Mouse (Mus musculus): ENCODE results near the gene Bola2.
A peak's percentile ranks its signal among the peaks of the same experiment; 100 is the strongest.
"Not testable (repeated sequence)": the region's sequence is repeated elsewhere in the genome, so short reads cannot be mapped to it uniquely, and the experiment has no call there.

The Bola2 gene

DNA sequence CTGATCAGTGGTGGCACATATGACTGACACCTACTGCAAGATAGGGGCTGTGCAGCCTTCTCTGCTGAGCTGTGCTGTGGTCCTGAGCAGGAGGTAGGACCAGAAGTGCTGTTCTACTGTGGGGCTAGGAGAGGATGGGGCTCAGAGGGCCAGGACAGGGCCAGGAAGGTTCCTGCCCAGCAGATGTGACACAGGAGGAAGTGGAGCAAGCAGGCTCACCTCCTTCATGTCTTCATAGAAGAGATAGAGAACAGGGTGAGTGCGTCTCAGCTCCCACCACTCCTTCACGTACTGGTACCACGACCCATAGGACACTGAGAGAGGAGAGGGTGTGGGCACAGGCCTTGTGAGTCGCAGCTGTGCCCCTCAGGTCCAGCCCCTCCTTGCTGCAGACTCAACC is 7.0 kb upstream of the Bola2 start:
- DNase-seq (ENCODE audit: extremely low read depth, low read depth, low spot score) = not testable (repeated sequence)

DNA sequence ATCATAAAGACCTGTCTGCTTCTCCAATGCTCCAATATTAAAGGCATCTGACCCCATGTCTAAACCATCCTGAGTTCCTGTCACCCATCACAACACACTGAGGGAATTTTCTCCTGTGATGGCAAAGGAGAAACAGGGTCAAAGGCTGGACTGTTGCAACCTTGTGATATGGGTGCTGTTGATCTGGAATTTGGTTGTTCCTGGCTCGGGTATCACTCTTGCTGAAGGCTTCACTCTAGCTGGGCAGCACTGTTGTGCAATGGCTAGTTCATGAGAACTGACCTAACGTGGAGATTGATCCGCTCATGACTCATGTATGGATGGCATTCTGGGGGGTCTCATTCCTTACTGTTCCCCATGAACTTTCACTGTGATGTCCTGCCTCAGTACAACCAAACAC is 6.2 kb upstream of the Bola2 start:
- DNase-seq (ENCODE audit: extremely low read depth, low read depth, low spot score) = no peak

DNA sequence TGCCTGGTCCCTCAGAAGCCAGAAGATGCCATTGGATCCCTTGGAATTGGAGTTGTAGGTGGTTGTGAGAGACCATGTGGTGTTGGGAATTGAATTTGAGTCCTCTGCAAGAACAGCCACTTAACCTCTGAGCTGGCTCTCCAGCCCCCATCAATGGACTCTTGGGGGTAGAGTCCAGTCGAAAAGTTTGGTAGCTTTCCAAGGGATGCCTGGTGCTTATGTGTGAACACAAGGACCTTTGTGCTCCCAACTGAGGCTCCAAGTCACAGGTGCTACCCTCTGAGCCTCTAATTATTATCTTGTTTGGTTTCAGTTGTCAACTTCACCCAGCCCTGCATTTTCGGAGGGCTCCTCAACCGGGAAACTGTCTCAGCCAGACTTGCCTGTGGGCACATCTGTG is 4.5 kb upstream of the Bola2 start:
- no peak for DNase-seq (ENCODE audit: extremely low read depth, low read depth, low spot score)

DNA sequence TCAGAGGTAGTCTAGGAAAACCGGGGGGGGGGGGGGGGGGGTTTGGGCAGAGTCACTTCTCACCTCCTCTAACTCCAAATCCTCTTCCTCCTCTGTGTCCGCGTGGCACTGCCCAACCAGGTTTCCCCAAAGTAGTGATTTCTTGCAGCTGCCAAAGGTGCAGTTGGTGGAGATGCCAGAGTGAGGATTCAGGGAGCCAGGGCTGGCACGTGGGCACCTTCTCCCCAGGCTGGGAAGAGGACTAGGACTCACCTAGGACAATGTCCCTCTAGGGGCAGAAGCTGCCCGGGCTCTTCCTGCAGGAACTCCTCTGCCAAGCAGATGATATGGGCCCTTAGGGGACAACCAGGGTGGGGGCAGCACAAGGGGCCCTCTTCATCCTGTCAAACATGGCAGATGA is 3.5 kb upstream of the Bola2 start:
- DNase-seq (ENCODE audit: extremely low read depth, low read depth, low spot score) = no peak

DNA sequence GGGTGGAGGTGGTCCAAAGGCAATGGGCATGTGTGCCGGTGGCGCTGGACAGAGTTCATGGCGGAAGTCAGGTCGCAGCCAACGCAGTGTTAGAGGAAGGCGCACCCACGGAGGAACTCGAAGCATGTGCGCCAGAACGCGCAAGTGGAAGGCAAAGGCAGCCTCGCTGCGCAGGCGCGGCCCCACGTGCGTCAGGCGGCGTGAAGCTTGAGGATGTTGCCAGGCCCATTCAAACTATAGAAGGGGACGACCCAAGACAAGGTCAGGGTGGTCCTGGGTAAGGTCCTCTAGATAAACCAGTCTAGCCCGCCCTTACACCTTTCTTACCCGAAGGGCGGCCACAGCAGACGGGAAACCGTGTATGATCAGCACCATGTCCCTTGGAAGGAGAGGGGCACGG is 2.8 kb upstream of the Bola2 start:
- no peak for DNase-seq (ENCODE audit: extremely low read depth, low read depth, low spot score)

DNA sequence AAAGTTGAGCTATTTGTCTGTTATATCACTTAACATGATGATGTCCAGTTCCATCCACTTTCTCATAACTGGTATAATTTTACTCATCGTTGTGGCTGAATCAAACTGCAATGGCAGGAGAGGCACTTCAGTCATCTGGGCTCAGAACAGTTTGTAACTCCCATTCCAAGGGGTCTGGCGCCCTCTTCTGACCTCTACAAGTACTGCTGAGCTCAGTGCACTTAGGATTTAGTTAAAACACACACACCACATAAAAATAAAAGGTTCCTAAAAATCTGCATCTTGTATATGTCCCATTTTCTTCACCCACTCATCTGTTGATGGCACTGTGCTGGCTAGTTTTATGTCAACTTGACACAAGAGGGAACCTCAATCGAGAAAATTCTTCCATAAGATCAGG is 1.9 kb upstream of the Bola2 start:
- DNase-seq (ENCODE audit: extremely low read depth, low read depth, low spot score) = no peak

DNA sequence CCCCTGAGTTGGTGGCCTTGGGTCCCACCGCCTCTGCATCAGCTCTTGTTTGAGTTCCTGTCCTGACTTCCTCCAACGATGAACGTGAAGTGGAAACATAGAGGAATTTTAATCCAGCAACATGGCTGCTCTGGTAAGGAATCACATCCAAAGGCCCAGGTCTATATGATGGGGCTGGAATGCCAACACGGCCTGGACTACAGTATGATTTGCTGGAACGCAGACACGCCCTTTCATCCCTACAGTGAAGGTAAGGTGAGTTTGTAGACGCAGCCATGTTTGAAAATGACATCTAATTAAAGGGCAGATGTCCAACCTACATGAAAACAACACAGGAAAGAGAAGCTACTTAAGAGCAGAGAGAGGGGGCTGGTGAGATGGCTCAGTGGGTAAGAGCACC is 1.4 kb upstream of the Bola2 start:
- DNase-seq (ENCODE audit: extremely low read depth, low read depth, low spot score) = no peak

DNA sequence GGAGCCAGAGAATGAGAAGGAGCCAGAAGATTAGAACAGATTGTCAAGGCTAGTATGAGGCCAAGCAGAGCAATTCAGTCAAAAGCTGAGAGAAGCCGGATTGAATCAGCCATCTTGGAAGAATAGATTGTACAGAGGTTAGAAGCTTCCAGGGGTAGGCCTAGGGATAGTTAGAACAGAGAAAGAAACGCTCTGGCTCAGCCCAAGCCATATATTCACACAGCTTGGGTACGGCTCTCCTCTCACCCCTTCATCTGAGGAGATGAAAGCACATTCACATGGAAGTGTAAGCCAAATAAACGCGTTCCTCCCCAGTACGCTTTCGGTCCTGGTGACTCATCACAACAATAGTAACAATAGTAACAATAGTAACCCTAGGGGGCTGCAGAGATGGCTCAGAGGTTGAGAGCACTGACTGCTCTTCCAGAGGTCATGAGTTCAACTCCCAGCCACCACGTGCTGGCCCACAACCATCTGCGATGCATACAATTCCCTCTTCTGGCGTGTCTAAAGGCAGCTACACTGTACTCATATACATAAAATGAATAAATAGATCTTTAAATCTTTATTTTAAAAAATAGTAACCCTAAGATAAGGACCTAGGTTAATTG is 655 bp upstream of the Bola2 start:
- DNase-seq (ENCODE audit: extremely low read depth, low read depth, low spot score) = no peak

DNA sequence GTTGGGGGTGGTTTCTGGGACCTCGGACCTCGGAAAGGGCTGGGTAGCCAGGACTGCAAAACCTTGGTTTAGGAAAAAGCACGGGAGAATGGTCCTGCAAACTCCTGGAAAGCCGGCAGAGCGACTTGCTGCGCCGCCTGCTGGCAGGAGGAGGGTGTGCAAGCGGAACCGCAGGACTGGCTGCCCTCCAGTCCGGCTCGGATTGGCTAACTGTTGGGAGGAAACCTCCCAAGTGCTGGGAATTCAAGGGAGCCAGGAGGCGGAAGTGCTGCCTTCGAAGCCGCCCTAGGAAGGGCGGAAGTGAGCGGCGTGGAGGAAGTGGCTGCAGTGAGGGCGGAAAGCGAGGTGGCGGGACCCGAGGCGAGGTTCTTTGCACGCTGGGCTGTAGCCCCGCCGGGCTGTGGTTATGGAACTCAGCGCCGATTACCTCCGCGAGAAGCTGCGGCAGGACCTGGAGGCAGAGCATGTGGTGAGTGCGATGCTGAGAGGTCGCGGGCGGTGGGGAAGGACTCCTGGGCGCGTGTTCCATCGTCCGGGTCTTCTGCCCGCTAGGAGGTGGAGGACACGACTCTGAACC is 518 bp downstream of the Bola2 start, which contains the start of gene Slx1b:
Gene Slx1b (minus strand): TSS at position 154 of the 577 bp plus-strand sequence.
- peak; percentile 58 for DNase-seq (ENCODE audit: extremely low read depth, low read depth, low spot score)

DNA sequence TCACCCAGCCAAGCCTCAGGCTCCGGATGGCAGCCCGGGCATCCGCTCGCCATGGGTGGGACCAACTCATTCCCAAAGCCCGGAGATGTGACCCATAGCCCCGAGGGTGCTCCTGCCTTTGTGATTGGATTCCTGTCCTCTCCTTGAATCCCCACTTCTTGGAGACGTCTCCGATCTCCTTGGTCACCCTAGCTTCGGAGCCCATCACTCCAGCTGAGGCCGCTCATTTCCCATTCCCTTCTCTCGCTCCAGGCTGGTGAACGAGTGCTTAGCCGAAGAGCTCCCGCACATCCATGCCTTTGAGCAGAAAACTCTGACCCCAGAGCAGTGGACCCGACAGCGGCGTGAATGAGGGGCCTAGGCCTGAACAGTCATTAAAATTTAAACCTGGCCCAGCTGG is 1.1 kb downstream of the Bola2 start:
- no peak for DNase-seq (ENCODE audit: extremely low read depth, low read depth, low spot score)

DNA sequence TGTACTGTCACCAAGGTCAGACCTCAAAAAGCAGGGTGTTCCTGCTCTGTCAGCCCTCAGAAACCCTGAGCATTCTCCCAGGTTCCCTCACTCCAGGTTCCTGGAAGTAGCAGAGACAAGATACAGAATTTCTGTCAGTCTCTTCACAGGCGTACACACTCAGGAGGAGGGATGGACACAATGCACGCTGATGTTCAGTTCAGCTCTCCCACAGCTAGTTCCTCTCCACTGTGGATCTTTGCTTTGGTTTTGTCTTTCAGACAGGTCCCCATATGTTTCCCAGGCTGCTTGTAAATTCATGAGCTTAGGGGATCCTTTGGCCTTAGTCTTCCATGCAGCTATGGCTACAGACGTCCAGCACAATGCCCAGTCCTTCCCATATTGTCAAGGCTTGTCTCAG is 1.7 kb downstream of the Bola2 start:
- no peak for DNase-seq (ENCODE audit: extremely low read depth, low read depth, low spot score)

DNA sequence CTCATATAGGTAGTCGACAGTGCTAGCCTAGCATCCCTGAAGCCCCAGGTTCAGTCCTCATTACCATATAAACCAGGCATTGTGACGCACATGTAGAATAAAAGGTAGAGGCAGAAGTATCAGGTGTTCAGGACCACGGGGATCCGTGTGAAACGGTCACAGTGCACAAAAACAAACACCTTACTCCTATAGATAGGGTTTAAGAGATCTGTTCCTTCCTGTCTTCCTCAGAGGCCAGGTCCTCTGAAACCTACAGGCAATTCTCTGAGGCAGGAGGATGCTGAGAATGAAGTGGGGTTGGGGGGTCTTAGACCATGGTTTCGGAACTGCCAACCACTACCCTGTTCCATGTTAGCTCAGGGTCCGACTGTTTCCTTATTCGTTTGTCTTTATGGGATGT is 2.6 kb downstream of the Bola2 start:
- DNase-seq (ENCODE audit: extremely low read depth, low read depth, low spot score) = no peak

DNA sequence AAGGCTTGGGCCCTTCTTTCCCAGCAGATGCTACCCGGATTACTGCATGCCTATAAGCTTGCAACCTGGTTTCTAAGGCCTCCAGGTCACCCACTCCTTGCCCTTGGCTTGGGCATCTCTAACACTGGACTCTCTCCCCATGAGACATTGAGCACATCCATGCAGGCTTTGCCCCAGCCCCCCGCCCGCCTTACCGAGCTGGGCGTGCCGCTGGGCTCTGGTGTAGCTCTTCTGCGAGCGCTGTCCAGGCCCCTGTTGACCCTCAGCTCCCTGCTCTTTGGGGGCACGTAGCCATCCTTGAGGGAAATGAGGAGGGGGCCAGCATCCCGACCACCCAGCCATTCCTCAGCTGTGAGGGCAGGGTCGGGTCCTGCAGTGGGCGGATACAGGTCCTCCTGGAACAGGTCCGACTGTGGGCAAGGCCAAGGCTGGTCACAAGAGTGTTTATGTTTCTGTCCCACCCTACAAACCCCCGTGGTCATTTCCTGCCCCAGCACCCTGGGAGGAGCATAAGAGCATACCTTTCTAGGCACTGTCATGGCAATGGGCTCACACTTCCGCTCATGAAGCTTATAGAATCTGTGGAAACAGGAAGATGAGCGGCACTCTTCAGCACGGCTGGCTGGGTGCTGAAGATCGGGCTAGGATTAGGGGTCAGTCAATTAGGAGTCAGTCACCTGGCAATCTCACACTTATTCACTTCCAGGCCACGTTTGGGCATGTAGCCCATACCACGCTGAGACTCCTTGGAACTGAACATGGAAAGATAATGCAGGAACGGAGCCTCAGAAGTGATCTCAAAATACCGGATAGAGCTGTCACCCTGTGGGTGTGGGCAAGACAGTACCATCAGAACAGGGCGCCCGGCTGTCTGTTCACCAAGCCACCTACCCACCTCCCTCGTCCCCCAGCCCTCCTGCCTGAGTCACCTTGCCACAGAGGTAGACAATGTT is 5.1 kb downstream of the Bola2 start:
- no peak for DNase-seq (ENCODE audit: extremely low read depth, low read depth, low spot score)

DNA sequence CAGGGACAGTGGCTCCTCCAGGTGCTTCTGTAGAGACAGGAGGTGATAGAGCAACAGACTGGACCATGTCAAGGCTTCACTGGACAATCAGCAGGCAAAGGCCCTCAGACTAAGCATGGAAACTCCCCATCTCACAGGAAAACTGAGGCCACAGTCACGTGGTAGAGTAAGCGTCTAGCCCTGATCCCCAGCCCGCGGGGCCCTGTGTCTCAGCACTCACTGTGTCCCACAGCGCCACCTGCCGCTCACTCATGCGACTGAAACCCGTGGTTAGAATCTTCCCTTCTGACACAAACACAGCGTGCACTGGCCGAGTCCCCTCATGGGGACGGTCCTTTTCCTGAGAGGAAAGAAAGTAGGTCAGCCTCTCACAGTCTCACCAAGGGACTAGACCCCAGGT is 5.9 kb downstream of the Bola2 start:
- DNase-seq (ENCODE audit: extremely low read depth, low read depth, low spot score) = no peak

DNA sequence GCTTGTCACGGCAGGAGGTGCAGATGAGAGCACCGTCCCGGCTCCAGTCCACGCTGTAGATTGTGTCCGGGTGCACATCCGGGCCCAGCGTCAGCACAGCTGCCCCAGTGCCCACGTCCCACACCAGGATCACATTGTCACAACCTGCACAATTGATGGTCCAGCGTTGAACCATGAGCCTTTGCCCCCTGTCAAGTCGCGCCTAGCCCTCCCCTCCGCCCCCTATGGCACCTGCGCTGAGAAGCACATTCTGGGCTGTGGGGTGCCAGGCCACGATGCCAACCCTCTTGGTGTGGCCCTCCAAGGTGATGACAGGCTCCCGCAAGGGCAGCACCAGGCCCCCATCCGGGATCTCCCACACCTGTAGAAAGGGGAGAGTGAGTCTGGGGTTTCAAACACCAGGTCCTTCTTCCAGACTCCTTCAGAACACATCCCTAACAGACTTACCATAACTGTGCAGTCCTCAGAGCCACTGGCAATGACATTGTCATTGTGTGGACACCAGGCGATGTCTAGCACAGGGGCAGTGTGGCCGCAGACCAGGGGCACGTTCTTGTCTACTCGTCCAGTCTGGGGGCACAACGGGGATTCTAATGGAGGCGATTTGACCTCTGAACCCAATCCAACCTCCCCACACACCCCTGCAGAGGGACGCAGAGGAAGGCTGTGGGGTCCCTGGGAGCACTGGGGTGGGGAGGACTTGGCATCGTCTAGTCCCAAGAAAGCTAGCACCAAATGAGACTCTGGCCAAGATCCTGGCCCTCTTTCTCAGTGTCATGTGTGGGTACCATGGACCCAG is 6.6 kb downstream of the Bola2 start:
- DNase-seq (ENCODE audit: extremely low read depth, low read depth, low spot score) = no peak

DNA sequence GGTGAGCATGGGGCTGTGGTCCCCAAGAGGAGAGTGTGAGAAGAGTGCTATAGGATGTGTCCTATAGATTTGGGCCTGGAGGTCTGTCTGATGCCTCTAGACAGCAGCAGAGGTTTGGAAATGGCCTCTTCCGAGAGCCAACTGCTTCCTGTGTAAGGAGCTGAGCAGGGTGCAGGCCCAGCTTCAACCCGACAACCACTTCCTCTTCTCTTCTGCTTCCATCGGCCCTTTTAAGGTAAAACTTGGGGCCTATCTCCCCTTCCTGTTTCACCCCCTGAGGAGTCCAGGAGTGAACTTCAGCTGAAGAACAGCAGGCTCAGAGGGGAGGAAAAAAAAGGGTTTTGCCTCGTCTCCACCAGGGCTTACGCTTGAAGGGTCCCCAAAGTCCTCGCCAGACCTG is 7.2 kb downstream of the Bola2 start:
- no peak for DNase-seq (ENCODE audit: extremely low read depth, low read depth, low spot score)

DNA sequence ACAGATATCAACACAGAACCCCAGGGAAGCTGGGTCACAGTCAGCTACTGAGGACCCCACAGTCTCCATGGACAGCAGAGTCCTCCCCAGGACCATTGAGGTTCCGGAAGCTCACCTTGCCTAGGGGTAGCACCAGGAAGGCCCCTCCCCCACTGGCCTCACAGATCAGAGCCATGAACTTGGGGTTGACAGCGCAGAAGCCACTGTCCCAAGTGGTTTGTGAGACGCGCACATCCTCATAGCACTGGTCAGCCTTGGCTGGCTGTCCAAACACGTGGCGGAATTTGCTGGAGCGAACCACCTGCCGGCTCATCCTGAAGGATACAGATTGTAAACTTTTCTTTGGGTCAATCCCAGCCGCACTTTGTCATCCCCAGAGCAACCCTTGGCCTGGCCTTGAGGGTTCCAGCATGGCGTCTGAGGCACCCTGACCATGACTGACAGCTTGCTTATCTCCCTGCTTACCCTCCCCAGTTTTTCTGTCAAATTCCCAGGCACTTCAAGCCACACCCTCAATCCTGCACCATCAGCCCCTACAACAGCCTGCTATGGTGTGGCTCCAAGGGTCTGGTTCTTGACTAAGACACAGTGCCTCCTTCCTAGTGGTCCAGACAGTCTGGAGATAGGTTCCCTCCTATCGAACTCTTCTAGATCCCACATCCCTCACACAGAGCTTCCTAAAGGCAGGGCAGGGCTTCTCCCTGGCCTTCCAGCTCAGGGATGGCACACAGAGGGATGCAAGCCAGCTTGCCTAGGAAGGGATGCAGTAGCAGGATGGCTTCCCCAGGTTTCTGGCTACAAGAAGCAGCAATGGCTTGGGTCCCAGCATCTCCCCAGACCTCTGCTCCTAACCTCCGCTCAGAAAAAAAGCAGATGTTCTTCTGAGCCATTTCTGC is 7.9 kb downstream of the Bola2 start:
- no peak for DNase-seq (ENCODE audit: extremely low read depth, low read depth, low spot score)

DNA sequence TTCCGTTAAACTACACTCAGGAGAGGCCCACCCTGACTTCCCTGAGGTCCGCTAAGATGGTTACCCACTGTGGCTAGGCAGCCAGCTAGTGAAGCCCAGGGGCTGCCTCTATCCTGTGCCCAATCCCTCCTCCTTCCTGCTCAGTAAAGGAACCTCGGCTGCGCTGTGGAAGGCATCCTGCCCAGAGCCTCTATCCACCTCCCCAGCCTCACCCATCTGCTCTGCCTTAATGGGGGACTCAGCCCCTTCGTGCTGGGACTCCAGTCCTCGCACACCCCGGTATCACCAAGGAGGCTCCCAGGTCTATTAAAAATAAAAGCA is 8.5 kb downstream of the Bola2 start:
- DNase-seq (ENCODE audit: extremely low read depth, low read depth, low spot score) = no peak

DNA sequence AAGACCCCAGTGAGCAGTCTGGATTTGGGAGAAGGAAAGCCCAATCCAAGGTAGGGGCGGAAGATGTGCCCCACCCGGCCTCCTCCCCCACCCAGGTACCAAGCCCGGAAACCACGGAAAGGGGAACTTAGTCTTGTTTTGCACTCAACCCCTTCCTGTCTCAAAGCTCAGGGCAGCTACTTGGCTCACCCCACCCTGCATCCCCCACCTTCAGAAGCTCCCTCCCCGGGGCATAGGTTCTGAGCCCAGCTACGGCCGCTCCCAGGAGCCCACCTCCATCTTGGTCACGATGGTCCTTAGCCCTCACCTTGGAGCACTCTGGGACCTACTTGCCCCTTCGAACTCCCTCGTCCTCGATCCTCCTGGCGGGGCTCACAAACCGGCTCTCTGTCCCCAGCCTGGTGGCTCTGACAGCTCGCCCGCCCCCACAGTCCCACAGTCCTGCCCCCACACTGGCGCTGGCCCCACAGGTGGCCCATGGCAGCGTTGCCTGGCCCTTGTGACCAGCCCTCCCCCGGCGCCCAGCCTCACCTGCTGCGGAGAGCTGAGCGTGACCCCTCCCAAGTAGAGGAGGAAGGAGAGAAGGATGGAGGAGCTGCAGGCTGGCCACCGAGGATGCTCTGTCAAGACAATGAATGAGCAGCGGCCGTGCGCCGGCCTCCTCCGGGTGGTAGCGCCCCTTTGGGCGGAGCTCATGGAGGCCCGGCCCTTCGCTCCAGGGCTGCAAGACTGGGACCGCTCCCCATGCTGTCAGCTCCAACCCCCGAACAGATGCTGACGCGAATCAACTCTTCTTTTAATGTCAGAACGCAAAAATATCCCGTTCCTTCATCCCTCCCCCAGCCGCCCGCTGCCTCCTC is 9.2 kb downstream of the Bola2 start:
- no peak for DNase-seq (ENCODE audit: extremely low read depth, low read depth, low spot score)
